Mouse (Mus musculus) heart, adult 2 months (tissue): ENCODE results near the gene Cul1. TPM values are rescaled to one million over a fixed set of nuclear protein-coding genes. Genes with fewer than 3 reads are reported as not detected.
"Not testable (repeated sequence)": the region's sequence is repeated elsewhere in the genome, so short reads cannot be mapped to it uniquely, and the experiment has no call there.

Source experiments
- DNase-seq, 2 experiments: peaks; one replicate each; pipeline ENCODE4 v3.0.0; 2021
- H3K27ac ChIP-seq: fragments of 200-600 bp; 2 replicates; pipeline ENCODE4 v1.8.1; 2022
- H3K27me3 ChIP-seq: fragments of 200-500 bp; 2 replicates; pipeline ENCODE4 v1.6.1; 2012; ENCODE audit warnings: mild to moderate bottlenecking, low read length, inconsistent platforms, mixed read lengths; ENCODE audit not compliant: control insufficient read depth, insufficient read depth
- H3K36me3 ChIP-seq: fragments of 200-500 bp; 2 replicates; pipeline ENCODE4 v1.6.1; 2012; ENCODE audit warnings: low read length, inconsistent platforms; ENCODE audit not compliant: control insufficient read depth, insufficient read depth
- H3K4me1 ChIP-seq: fragments of 200-500 bp; 2 replicates; pipeline ENCODE4 v1.6.1; 2011; ENCODE audit warnings: low read length; ENCODE audit not compliant: control insufficient read depth, insufficient read depth
- H3K4me3 ChIP-seq: fragments of 200-600 bp; 2 replicates; pipeline ENCODE4 v1.8.1; 2022
- H3K79me2 ChIP-seq: fragments of 200-500 bp; replicated peaks from 2 replicates; pipeline ENCODE4 v1.6.1; 2012; ENCODE audit warnings: mild to moderate bottlenecking, inconsistent platforms, low read length, moderate library complexity, mixed read lengths; ENCODE audit not compliant: control insufficient read depth, insufficient read depth
- H3K9ac ChIP-seq: fragments of 200-500 bp; 2 replicates; pipeline ENCODE4 v1.6.1; 2012; ENCODE audit warnings: low read depth, mild to moderate bottlenecking, control low read depth, inconsistent platforms, low read length, mixed read lengths
- CTCF ChIP-seq: fragments of 200-600 bp; IDR thresholded peaks from 2 replicates; pipeline ENCODE4 v1.8.1; 2022; ENCODE audit warnings: antibody characterized with exemption, mild to moderate bottlenecking, moderate library complexity
- EP300 ChIP-seq: fragments of 200-500 bp; IDR thresholded peaks from 2 replicates; pipeline ENCODE4 v1.6.1; 2011; ENCODE audit warnings: low read depth, low read length, control low read depth; ENCODE audit not compliant: insufficient read depth
- POLR2A ChIP-seq: fragments of 200-500 bp; IDR thresholded peaks from 2 replicates; pipeline ENCODE4 v1.6.1; 2011; ENCODE audit warnings: mild to moderate bottlenecking, low read depth, low read length, control low read depth; ENCODE audit not compliant: insufficient read depth
- WGBS: fragments of 180-500 bp; shearing (Covaris S2); methylation state at CpG from one replicate; pipeline ENCODE4 v1.1.7; 2018; 5-methylcytosine and 5-hydroxymethylcytosine counted together
- intact Hi-C: fragments of 180-260 bp; cut with DNase I; formaldehyde crosslinking; loops from one replicate; pipeline ENCODE4 v1.15.1; 2025
- polyA plus RNA-seq: library from polyadenylated mRNA; depleted of rRNA; stranded (reverse); fragments of >200 nt; gene quantifications from 2 replicates; pipeline ENCODE4 v1.2.3, GENCODE M21; 2012
- total RNA-seq, 2 experiments: library from RNA; stranded (reverse); gene quantifications; 2 replicates each; pipeline ENCODE4 v1.2.3; 2021

The Cul1 gene
- total and polyA plus RNA-seq, 3 experiments = 22.7 to 68.6 (median 60.0) TPM

DNA sequence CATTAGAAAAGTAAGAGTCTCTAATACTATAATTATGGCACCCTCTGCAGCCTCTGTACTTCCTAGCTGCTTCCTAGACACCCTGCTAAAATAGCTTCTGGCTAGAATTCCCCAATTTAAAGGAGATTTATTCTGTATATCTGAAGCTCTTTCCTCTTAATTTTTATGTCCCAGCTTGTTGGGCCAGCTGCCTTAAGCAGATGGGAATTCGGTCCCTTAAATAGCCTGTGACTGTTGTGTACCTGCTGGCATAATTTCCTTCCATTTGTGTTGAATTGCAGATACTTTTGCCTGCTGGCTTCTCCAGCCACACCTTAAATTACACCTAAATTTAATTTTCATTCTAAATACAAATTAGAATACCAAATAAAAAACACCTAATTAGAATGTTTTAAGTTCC is 32.0 kb upstream of the Cul1 start:
- no peaks in the 10 kb centered on the region for H3K4me1 ChIP-seq
- intact Hi-C loops = no loop called here
- no peak overlapping the region for H3K4me3 ChIP-seq
- H3K9ac ChIP-seq = no peak overlapping the region
- no peak overlapping the region for H3K27ac ChIP-seq
- H3K79me2 ChIP-seq = no peaks in the 10 kb centered on the region
- no peak for TF ChIP-seq EP300
- TF ChIP-seq POLR2A = no peak
- TF ChIP-seq CTCF = no peak
- 81% methylated on average over 1 of the region's 1 CpGs for WGBS
- DNase-seq = no peak
- no peaks in the 10 kb centered on the region for H3K36me3 ChIP-seq
- H3K27me3 ChIP-seq = no peaks in the 10 kb centered on the region

- intact Hi-C loops = no loop called here
- H3K4me3 ChIP-seq = no peak overlapping the region
- no peaks in the 10 kb centered on the region for H3K4me1 ChIP-seq
- H3K9ac ChIP-seq = no peak overlapping the region
- H3K79me2 ChIP-seq = no peaks in the 10 kb centered on the region
- H3K27ac ChIP-seq = no peak overlapping the region
- H3K27me3 ChIP-seq = no peaks in the 10 kb centered on the region
- H3K36me3 ChIP-seq = no peaks in the 10 kb centered on the region
- no peak for DNase-seq
- WGBS = 79% methylated on average over 1 of the region's 1 CpGs
- TF ChIP-seq EP300 = no peak
- TF ChIP-seq CTCF = no peak
- TF ChIP-seq POLR2A = no peak
Measured at GRCm38 (mm10) chr6:47426136-47426535, 27.1 kb upstream of the Cul1 start.

DNA sequence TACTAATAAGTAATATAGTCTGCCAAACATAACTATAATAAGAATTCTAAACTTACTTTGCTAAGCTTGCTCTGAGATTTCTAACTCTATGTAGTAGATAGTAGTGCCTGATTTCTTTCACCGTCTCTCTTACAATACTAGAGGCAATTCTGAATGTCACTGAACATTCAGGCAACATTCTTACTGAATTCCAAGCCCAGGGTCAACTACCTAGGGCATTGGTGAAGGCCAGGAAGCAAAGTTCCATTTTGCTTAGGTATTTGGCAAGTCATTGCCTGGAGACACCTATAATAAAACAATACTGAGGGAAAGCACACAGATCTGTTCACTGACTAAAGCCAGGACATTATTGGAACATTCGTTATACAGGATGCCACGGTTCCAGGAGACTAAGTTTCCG is 26.6 kb upstream of the Cul1 start:
- H3K4me3 ChIP-seq, H3K4me1 ChIP-seq, DNase-seq, H3K27me3 ChIP-seq, H3K79me2 ChIP-seq, intact Hi-C loops, H3K9ac ChIP-seq, H3K36me3 ChIP-seq, H3K27ac ChIP-seq: not testable (repeated sequence)
- WGBS = 90% methylated on average over 4 of the region's 4 CpGs

- H3K27me3 ChIP-seq, H3K36me3 ChIP-seq, H3K79me2 ChIP-seq, H3K27ac ChIP-seq, H3K4me1 ChIP-seq, H3K9ac ChIP-seq, intact Hi-C loops, H3K4me3 ChIP-seq, DNase-seq: not testable (repeated sequence)
- 90% methylated on average over 12 of the region's 12 CpGs for whole genome bisulfite sequencing
Measured at GRCm38 (mm10) chr6:47432795-47433194, 20.4 kb upstream of the Cul1 start.

DNA sequence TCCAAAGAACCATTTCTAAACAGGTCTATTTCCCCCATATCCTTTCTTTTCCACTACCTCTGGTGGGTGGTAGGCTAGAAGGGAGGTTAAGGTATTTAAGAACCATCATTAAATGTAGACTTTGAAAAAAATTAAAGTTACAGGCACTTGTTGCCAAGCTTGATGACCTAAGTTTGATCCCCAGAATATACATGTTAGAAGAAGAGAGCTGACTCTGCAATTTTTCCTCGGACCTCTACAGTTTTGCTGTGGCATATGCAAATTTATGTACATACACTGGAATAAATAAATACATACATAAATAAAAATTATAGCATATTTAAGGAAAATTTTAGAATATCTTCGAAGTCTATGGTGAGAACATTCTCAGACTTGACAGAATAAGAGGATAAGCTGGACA is 13.1 kb upstream of the Cul1 start:
- 79% methylated on average over 2 of the region's 2 CpGs for WGBS
- DNase-seq = no peak
- no peak overlapping the region for H3K9ac ChIP-seq
- no peaks in the 10 kb centered on the region for H3K27me3 ChIP-seq
- no peaks in the 10 kb centered on the region for H3K36me3 ChIP-seq
- H3K4me3 ChIP-seq = no peak overlapping the region
- H3K4me1 ChIP-seq = no peaks in the 10 kb centered on the region
- H3K27ac ChIP-seq = no peak overlapping the region
- H3K79me2 ChIP-seq = no peaks in the 10 kb centered on the region
- intact Hi-C loops = no loop called here
- TF ChIP-seq POLR2A (no peak), CTCF (no peak), EP300 (no peak)

- no peak for TF ChIP-seq CTCF
- no peak for TF ChIP-seq EP300
- TF ChIP-seq POLR2A = no peak
- DNase-seq = no peak
- intact Hi-C loops = no loop called here
- no peak overlapping the region for H3K27ac ChIP-seq
- H3K36me3 ChIP-seq = no peaks in the 10 kb centered on the region
- H3K9ac ChIP-seq = no peak overlapping the region
- no peaks in the 10 kb centered on the region for H3K79me2 ChIP-seq
- H3K4me3 ChIP-seq = no peak overlapping the region
- 91% methylated on average over 1 of the region's 1 CpGs for WGBS
- no peaks in the 10 kb centered on the region for H3K27me3 ChIP-seq
- no peaks in the 10 kb centered on the region for H3K4me1 ChIP-seq
Measured at GRCm38 (mm10) chr6:47447658-47448057, 5.5 kb upstream of the Cul1 start.

DNA sequence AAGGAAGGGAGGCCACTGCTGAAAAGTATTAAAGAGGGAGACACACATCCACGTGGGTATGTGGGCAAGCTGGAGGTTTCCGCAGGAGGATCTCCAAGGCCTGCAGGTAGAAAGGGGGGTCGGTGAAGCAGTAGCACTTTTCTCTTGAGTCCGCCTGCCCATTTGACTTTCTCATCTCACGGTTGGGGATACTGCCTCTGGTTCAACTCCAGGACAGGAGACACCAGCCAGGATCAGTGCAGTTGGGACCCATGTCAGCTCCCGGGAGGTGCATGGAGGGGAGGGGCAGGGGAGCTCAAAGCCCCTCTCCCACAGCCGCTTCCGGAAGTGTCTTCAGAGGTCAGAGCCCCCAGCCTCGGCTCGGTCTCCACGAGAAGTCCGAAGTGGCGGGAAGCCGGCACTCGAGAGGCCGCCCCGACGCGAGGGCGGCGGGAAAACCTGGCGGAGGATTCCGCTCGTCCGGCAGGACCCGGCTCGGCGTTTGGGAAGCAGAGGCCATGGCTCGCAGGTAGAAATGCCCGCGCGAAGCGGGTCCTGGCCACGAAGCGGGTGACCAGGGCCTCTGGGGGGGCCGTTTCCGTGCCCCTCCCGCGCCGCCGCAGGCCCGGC is 428 bp downstream of the Cul1 start:
- Histone ChIP-seq H3K27me3 (no peaks in the 10 kb centered on the region), H3K36me3 (peaks cover 15% of the 10 kb centered on the region), H3K4me3 (peak overlapping the region; percentile 91), H3K79me2 (0 out of 2 replicates have a peak, but pooled peaks cover 2% of the 10 kb centered on the region), H3K27ac (peak overlapping the region; percentile 93), H3K9ac (peak overlapping the region; percentile 98), H3K4me1 (peaks cover 7% of the 10 kb centered on the region)
- no peak for TF ChIP-seq CTCF
- TF ChIP-seq POLR2A = no peak
- TF ChIP-seq EP300 = no peak
- DNase-seq = no peak
- intact Hi-C loops = loop anchor here (2.0 to 10.0 kb wide), 2 partner anchors 139 to 141 kb away; partner anchors contain the start of gene Ezh2
- WGBS = 1% methylated on average over 42 of the region's 42 CpGs
